Mouse (Mus musculus) heart, postnatal 14 days (tissue): ENCODE data around the gene Sept8. TPM values are rescaled to one million over a fixed set of nuclear protein-coding genes. Genes with fewer than 3 reads are reported as not detected.
A peak's percentile ranks its signal among the peaks of the same experiment; 100 is the strongest.

ENCODE experiments used
- DNase-seq, 2 experiments: peaks; one replicate each; pipeline ENCODE4 v3.0.0; 2021 to 2022
- intact Hi-C: fragments of 180-260 bp; cut with DNase I; formaldehyde crosslinking; loops from one replicate; pipeline ENCODE4 v1.15.1; 2025
- total RNA-seq, 2 experiments: library from RNA; stranded (reverse); gene quantifications; 2 replicates each; pipeline ENCODE4 v1.2.3; 2021

The Sept8 gene
- total RNA-seq, 2 experiments from 2014 or later = 42.1 TPM

DNA sequence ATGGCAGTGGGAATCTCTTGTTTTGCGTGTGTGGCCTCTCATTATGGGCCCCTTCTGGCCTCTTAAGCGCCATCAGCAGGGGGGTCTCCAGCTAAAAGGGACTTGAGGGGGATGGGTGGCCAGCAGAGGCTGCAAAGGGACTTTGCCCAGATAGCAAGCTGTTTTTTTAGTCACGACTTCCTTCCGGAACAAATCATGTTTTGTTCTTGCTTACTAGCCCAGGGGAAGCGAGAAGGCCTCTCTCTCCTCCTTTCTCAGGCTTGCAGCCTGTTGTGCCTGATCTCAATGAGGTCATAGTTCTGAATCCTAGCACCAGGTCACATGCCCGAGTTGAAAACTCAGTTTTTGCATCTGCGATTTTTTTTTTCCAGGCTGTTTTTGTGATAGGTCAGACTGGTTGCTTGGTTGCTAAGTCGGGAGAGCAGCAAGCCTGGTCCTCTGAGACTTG is 27.1 kb upstream of the Sept8 start:
- peak in 1 of 2 experiments; percentile 39 for DNase-seq
- intact Hi-C loops = no loop called here

DNA sequence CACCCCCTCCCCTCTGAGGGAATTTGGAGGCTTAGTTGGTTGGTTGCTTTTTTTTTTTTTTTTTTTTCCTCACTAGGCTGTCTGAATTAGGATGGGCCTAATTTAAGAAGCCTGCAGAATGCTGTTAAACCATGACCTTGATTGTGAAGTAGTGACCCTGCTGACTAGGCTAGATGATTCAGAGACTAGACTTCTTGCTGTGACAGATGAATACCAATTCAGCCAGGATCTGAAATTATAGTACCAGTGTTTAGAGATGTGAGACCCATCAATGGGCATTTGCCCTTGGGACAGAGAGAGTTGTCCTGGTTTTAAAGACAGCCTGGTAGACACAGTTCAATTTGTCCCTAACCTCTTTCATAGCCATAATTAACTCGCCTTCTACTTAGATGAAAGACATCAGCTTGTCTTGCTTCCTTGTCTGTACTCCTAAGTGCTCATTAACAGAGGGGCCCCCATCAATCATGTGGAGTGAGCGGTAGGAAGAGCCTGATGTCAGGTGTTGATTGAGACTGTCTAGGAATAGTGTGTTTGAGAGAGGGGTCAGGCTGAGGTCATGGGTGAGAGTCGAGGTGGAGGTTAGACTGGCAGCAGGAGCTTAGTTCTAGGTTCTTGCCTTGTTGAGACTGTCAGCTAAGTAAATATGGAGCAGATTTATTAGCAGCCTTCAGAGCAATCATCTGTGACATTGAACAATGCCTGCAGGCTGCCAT is 25.7 kb upstream of the Sept8 start:
- intact Hi-C loops = no loop called here
- no peak for DNase-seq

- DNase-seq = no peak
- intact Hi-C loops = no loop called here
Measured at GRCm38 (mm10) chr11:53495417-53495816, 23.6 kb upstream of the Sept8 start.

DNA sequence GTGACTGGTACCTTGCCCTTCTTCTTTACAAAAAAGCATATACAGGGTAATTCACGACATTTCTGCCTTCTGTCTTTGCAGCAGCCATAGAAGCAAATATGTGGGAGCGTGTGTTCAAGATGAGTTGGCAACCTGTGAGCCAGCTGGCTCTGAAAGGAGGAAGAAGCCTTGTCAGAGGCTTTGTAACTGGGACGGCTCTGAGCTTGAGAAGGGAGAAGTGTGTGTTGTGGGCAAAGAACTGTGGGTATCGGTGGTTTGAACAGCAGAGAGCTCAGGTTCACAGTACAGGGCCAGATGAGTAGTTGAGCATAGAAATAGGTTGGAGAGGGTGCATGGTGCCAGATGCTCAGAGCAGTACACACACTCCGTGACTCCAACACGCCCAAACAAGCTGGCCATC is 22.1 kb upstream of the Sept8 start:
- DNase-seq = no peak

GRCm38 (mm10) chr11:53500569-53500968 is 18.5 kb upstream of the Sept8 start:
- intact Hi-C loops = no loop called here
- DNase-seq = no peak

More for the DNA sequence above, 22.1 kb upstream of the Sept8 start:
- intact Hi-C loops = no loop called here

- DNase-seq = no peak
- intact Hi-C loops = no loop called here
Measured at GRCm38 (mm10) chr11:53502039-53502765, 16.9 kb upstream of the Sept8 start.

DNA sequence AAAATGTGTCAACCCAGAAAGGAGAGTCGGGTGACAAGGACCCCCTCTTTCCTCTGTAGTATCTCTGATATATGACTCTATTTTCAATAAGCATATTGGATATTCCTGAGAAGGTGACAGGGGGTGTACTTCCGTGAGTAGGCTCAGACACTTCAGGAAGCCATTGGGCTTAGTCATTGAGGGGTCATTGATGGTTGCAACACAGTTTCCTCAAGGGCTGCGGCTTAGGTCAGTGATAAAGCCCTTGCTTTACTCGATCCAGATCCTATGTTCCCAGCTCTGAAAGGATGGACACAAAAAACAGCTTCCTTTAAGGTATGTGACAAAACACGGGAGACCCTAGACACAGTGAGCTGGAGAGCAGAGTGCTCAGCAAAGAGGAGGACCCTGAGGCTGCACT is 15.3 kb upstream of the Sept8 start:
- no peak for DNase-seq
- intact Hi-C loops = no loop called here

GRCm38 (mm10) chr11:53504376-53504775 is 14.7 kb upstream of the Sept8 start:
- intact Hi-C loops = no loop called here
- no peak for DNase-seq

- no peak for DNase-seq
- intact Hi-C loops = no loop called here
Measured at GRCm38 (mm10) chr11:53505026-53505663, 13.9 kb upstream of the Sept8 start.

DNA sequence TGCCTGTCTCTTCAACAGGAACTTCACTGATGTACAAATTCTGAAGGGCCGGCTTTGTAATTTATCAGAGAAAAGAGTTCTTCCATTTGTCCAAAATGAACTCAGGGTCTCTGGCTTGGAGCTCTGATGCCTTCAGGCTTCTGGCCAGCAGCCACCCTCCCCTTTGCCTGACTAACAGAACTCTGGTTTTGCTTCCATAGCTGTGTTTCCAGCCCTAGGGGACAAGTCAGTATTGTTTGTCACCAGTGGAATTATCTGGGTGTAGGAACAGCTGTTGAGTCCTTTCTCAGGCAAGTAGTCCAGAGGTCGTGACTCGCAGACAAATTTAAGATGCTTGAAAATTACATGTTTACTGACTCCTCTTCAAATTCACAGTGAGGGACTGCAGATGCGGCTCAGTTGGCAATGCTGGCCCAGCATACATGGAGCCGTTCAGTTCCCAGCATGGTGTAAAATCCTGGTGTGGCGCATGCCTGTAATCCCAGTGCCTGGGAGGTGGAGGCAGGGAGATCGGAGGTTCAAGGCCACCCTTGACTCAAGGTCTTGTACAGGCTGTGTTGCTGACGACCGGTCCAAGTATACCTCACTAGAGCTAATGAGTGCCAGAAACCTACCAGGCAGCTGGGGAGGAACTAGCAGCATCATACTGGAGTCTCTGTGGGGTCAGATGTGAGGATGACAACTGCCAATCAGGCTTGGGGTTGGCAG is 11.8 kb upstream of the Sept8 start:
- DNase-seq = peak; percentile 51 to 59
- intact Hi-C loops = no loop called here

- peak; percentile 75 to 76 for DNase-seq
- intact Hi-C loops = loop anchor here (2.0 kb wide), 1 partner anchor 37 kb away; the partner anchor contains the start of gene Gm9837
Measured at GRCm38 (mm10) chr11:53508152-53508551, 10.9 kb upstream of the Sept8 start.

- DNase-seq = peak in 1 of 2 experiments; percentile 30
- intact Hi-C loops = loop anchor here (2.0 kb wide), 1 partner anchor 38 kb away; the partner anchor contains the start of gene Gm9837
Measured at GRCm38 (mm10) chr11:53508591-53508990, 10.5 kb upstream of the Sept8 start.

DNA sequence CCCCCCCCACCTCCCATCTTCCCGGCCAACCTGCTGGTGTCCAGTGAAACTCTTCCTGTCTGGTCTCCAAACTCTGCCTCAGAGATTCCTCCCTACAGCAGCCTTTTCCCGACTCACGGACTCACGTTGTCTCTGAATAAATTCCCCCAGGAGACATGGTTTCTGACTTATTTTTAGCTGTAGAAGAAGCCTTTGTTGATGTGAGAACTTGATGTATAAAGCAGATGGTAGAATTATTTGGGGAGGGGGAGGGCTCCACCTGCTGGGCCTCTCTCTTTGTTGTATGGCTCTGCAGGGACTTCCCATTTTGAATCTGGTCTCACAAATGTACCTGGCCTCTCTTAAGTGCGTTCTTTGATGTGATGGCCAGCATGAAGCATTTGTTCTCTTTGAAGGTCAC is 8.7 kb upstream of the Sept8 start:
- intact Hi-C loops = no loop called here
- no peak for DNase-seq

DNA sequence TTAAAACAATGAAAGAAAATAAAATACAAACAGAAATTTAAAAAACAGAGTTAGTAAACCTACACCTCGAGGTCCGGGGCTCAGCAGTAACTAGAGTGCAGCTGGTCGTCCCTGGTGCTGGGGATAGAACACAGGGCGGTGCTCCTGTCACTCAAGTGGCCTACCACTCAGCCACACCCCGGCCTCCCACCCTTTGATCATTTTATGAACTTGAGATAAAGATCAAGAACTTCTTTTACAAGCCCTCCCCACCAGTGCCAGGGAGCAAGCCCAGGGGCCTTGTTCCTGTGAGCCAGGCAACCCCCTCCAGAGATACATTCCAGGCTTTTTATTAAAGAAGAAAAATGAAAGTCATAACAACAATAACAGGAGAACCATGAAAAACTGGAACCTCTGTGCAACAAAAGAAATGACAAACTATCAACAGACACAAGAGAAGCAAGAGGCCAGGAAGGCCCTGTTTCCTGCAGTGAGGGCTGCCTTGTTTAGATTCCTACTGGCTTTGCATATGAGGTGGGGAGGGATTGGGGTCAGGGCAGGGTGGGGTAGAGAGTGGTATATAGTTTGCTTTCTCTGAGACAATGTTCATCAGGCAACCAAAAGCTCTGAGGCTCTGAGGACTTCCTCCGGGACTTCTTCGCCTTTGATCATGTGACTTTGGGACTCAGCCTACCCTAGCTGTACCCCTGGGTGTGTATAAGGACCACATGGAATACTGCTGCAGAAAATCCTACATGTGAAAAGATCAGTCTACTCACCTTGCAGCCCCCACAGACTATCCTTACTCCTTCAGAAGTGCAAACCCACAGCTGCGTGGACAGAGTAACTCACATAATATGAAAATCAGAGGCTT is 2.1 kb upstream of the Sept8 start:
- DNase-seq = no peak
- intact Hi-C loops = no loop called here

- intact Hi-C loops = no loop called here
- no peak for DNase-seq
Measured at GRCm38 (mm10) chr11:53518759-53519158, 298 bp upstream of the Sept8 start.

- DNase-seq = peak; percentile 66 to 71
- intact Hi-C loops = no loop called here
Measured at GRCm38 (mm10) chr11:53520122-53520978, 1.3 kb downstream of the Sept8 start.

DNA sequence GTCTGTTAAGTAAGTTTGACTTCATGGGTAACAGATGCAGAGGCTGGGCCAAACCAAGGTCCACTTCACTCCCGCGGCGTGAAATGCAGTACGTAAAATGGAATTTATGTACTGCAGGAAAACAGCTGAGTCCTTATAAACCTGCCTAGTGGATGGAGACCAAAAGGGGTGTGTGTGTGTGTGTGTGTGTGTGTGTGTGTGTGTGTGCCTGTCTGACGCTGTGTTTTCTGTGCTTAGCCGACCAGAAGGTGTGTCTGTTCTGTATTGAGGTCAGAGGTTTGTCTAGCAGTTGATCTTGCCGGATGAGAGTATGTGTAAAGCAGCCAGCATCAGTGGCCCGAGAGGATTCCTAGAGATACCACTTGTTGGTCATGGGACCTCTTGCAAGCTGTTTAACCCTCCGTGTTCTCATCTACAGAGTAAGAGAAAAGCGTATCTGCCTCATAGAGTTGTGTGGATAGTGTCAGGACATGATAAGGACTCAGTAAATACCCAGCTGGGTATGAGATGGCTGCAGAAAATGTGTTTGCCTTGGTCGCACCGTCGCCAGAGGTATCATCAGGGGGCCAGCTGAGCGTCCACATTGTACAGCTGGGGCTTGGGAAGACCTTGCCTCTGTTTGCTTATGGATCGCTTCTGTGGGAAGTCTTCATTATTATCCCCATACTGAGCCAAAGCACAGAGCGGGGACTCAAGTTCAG is 2.2 kb downstream of the Sept8 start:
- no peak for DNase-seq
- intact Hi-C loops = no loop called here

GRCm38 (mm10) chr11:53521821-53522131 is 2.7 kb downstream of the Sept8 start:
- DNase-seq = peak; percentile 48 to 64
- intact Hi-C loops = no loop called here
